Mouse (Mus musculus) T-helper 17 cell (primary cell): ENCODE data around the gene Tmem145.

Experiments
- in situ Hi-C, 2 experiments: fragments of 300-600 bp; cut with MboI, MseI; formaldehyde crosslinking; loops; 1 replicate in 1 of 2; 2 replicates in 1 of 2; pipeline ENCODE4 v1.15.1; 2025; ENCODE audit warnings: high pct_unique_total_duplicates in 2 of 2

The Tmem145 gene

DNA sequence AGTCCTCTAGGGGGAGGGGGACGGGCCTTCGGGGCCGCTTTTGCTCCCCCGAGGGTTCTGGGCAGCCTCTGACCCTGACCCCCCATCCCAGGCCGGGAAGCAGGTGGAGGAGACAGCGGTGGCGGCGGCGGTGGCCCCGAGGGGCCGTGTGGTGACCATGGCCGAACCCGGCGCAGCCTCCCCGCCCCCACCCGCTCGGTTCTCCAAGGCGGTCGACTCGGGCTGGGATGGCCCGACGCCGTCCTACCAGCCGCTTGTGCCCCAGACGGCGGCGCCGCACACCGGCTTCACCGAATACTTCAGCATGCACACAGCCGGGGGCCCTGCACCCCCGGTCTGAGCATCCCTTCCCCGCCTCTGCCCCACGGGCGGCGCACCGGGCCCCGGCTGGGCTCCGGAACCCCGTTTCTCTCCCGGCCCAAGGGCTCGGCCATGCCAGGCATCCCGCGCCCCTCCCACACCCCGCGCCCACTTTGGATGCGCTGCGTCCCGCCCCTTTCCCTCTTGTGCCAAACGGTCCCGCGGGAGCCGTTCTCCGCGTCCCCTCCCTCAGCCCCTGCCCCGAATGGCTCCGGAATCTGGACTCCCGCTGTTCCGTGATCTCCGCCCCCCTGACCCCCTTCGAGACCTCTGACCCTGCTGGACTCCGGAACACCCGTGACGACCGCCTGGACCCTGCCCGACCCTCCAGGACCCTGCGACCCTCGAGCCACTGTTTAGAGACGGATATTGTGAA lies 9.6 kb downstream of the Tmem145 start:
- in situ Hi-C loops, result loop anchor here in 1 of 2 experiments (5.0 kb wide), 1 partner anchor 77 kb away; no protein-coding TSS in a partner anchor

DNA sequence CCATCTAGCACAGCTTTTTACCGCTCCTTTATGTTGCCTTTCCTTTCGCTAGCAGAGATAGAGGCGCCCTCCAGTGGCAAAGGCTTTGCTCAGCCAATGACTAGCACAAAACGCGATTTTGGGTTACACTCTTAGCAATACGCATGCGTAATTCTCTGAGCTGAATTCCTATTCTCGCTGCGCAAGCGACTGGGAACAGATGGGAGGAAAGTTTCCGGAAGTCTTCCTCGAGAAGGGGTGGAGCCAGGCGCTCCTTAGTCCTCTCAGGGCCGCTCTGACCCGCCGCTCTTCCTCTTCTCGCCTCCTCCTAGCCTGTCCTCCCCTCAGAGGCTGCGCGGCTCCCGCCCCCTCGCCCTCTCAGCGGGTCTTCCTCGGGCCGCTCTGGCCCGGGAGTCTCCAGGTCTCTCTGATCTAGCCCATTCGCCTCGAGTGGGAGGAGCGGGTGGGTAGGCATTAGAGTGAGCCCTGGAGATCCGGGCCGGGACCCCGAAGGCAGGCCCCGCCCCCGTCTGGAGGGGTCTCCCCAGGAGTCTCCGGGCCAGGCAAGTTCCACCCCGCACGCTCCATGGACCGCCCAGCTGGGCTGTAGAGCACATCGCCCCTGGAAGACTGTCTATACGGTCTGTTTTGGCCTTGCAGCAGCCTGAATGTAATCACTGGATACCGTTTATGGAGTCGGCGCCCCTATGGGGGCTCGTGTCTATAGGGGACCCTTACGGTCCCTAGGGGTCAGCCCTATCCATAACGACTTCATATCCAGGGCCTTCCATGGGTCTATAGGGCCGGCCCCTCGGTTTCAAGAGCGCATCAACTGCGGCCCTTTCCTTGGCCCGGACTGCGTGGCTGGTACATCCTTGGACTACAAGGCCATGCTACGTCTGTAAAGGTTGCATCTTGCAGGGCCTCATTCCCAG lies 10.9 kb downstream of the Tmem145 start, which contains the start of gene Megf8:
TSS of gene Megf8 (plus strand) at position 633 of the 914 bp plus-strand sequence.
- in situ Hi-C loops, result loop anchor here in 1 of 2 experiments (5.0 kb wide), 1 partner anchor 76 kb away; no protein-coding TSS in a partner anchor

DNA sequence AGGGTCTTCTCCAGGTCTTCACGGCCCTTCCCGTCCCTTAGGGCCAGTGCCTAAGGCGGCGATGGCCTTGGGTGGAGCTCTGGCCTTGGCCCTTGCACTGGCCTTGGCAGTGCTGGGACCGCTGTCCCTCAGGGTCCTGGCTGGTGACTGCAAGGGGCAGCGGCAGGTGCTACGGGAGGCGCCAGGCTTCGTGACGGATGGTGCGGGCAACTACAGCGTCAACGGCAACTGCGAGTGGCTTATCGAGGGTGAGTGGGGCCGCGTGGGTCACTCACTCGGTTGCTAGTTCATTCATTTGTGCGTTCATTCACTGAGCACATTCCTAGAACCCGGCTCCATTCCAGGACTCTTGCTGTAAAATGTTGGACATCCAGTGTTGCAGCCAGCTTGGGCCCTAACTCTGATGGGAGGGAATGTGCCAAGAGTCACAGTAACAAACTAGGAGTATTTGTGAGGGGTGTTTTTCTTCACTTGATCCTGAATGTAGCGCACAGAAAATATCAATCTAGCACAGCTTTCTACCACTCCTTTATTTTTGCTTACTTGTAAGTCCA lies 11.6 kb downstream of the Tmem145 start:
- in situ Hi-C loops, result loop anchor here in 1 of 2 experiments (5.0 kb wide), 1 partner anchor 75 kb away; no protein-coding TSS in a partner anchor

DNA sequence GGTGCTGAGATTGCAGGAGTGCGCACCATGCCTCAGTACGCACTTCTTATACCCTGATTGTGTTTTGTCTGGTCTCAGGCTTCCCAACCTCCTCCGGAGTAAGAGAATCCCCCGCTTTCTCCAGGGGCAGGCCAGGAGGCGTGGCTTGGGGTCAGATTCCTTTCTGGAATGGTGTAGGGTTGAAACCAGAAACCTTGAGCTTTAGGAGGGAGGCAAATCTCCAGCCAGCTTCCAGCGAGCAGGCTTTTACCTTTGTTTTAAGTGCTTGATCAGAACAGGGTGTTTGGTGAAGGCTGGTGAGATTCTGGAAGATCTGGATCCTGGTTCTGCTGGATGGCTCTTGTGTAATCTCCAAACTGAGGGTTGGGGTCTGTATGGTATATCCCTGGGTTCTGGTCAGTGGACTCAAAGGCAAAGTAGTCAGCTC lies 16.2 kb downstream of the Tmem145 start:
- in situ Hi-C loops, result no loop called here

DNA sequence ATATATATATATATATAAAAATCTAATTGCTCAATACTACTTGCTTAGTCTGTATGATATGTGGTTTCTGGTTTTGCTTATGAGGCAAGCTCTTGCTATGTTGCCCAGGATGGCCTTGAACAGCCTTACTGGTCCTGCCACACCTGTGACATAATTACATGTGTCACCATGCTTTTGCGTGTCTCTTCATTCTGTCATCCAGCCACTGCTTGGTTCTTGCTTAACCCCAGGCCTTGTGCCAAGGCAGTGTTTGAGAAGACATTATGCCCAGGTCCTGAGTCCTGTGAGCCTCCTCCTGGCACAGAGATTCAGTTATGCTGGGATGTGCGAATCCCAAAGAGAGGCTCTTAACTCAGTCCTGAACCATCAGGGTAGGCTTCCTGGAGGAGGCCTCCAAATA lies 17.3 kb downstream of the Tmem145 start:
- in situ Hi-C loops, result no loop called here

DNA sequence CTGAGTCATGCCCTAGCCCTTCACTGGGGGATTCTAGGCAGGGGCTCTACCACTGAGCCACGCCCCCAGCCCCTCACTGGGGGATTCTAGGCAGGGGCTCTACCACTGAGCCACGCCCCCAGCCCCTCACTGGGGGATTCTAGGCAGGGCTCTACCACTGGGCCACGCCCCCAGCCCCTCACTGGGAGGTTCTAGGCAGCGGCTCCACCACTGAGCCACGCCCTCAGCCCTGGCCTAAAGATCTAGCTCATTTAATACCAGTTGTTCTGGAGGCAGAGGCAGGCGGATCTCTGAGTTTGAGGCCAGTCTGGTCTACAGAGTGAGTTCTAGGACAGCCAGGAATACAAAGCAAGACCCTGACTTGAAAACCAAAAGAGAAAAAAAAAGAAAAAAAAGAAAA lies 19.5 kb downstream of the Tmem145 start:
- in situ Hi-C loops, result loop anchor here in 1 of 2 experiments (25.0 kb wide), 1 partner anchor 613 kb away; the partner anchor contains the start of gene BC049730

DNA sequence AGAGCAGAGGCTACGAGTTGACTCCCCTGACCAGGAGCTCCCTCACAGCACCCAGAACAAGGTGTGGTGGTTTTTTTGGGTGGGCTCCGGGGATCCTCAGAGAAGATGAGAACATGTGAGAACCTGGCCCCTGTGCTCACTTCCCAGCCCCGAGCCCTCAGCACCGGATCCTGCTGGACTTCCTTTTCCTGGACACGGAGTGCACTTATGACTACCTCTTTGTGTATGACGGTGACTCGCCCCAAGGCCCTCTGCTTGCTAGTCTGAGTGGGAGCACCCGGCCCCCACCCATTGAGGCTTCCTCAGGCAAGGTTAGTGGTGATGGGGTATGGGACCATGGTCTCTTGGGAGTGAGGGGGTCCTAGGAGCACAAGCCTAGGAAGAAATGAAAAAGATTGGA lies 20.3 kb downstream of the Tmem145 start:
- in situ Hi-C loops, result loop anchor here in 1 of 2 experiments (25.0 kb wide), 1 partner anchor 614 kb away; the partner anchor contains the start of gene BC049730

DNA sequence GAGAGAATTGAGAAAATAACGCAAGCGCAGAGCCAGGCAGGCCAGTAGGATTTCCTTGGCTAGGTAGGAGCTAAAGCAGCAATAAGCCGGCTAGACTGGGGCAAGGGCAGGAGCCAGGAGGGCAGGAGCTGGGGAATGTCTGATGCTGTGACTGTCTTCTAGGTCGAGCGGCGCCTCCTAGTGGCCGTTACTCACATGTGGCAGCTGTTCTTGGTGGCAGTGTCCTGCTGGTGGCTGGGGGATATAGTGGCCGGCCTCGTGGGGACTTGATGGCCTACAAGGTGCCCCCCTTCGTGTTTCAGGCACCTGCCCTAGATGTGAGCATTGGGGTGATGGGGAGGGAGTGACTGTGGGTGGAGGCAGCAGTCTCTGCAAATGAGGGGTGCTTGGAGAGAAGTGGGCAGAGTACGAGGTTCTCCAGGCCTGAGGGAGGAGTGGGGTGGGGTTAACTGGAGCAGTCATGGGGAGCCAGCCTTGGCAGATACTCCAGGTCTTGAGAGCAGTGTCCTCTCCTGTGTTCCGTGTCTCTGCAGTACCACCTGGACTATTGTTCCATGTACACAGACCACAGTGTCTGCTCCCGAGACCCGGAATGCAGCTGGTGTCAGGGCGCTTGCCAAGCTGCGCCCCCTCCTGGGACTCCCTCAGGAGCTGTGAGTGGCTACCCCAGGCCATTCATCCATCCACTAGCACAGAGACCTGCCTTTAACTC lies 27.8 kb downstream of the Tmem145 start:
- in situ Hi-C loops, result loop anchor here in 1 of 2 experiments (25.0 kb wide), 1 partner anchor 621 kb away; the partner anchor contains the start of gene BC049730

DNA sequence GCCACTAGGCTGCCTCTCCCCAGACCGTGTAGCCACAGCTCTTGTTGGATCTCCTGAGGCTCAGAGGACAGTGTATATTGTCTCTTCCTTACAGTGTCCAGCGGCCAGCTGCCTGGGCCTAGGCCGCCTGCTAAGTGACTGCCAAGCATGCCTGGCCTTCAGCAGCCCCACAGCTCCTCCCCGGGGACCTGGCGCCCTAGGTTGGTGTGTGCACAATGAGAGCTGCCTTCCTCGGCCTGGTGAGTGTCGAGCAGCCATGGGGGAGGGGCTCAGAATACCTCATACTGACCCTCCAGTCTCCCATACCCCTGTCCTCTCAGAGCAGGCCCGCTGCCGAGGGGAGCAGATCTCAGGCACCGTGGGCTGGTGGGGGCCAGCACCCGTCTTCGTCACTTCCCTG lies 28.6 kb downstream of the Tmem145 start:
- in situ Hi-C loops, result loop anchor here in 1 of 2 experiments (25.0 kb wide), 1 partner anchor 622 kb away; the partner anchor contains the start of gene BC049730

DNA sequence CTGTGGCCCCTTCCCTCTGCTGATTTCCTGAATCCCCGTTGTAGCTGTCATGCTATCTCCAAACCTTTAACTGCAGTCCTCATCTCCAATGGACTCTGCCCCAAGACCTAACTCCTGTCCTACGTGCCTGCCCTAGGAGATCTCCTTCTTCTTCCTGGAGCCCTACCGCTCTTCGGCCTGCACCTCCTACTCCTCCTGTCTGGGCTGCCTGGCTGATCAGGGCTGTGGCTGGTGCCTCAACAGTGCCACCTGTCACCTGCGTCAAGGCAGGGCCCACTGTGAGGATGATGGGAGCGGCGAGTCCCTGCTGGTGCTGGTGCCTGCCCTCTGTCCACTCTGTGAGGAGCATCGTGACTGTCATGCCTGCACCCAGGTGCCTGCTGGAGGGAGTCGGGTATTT lies 33.4 kb downstream of the Tmem145 start:
- in situ Hi-C loops, result loop anchor here in 1 of 2 experiments (25.0 kb wide), 1 partner anchor 627 kb away; the partner anchor contains the start of gene BC049730

DNA sequence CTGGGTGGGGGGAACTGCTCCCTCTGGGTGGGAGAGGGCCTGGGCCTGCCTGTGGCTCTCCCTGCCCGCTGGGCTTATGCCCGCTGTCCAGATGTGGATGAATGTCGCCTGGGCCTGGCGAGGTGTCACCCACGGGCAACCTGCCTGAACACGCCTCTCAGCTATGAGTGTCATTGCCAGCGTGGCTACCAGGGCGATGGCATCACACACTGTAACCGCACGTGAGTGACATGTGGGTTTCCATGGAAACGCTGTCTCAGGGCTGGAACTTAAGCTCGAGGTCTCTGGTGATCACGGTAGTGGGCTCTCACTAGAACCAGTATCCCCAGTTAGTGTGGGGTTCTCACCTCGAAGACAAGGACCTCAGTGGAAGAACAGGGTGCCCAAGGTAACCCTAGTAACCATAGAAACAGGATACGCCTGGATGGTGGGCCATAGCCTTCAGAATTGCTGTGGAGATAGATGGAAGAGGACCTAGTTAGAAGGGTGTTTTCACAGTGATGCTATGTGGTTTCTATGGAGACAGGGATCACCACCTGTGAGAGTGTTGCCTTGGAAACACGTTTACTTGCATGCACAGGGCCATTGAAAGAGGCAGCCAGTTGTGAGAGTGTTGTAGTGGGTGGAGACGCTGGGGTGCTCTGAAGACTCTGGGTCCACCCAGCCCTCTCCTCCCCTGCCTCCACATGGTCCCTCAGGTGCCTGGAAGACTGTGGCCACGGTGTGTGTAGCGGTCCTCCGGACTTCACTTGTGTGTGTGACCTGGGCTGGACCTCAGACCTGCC lies 35.3 kb downstream of the Tmem145 start:
- in situ Hi-C loops, result loop anchor here (10.0 to 25.0 kb wide), 2 partner anchors 576 to 629 kb away; partner anchors contain the start of genes BC049730 (in 1 of the 2) and Cd177 (in 1 of the 2)

DNA sequence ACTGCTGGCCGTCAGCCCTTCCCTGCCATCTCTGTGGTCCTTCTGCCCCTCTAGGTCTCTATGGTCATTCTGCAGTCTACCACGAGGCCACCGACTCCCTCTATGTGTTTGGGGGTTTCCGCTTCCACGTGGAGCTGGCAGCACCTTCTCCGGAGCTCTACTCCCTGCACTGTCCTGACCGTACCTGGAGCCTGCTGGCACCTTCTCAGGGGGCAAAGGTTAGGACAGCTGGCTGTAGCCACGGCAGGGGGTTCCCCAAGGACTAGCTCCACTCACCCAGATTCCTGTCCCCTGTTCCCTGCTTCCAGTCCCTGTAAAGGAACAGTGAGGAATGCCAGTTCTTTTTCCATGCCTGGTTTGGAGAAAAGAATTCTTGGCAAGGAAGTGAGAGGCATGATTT lies 43.0 kb downstream of the Tmem145 start:
- in situ Hi-C loops, result loop anchor here (10.0 to 25.0 kb wide), 2 partner anchors 584 to 637 kb away; partner anchors contain the start of genes BC049730 (in 1 of the 2) and Cd177 (in 1 of the 2)

DNA sequence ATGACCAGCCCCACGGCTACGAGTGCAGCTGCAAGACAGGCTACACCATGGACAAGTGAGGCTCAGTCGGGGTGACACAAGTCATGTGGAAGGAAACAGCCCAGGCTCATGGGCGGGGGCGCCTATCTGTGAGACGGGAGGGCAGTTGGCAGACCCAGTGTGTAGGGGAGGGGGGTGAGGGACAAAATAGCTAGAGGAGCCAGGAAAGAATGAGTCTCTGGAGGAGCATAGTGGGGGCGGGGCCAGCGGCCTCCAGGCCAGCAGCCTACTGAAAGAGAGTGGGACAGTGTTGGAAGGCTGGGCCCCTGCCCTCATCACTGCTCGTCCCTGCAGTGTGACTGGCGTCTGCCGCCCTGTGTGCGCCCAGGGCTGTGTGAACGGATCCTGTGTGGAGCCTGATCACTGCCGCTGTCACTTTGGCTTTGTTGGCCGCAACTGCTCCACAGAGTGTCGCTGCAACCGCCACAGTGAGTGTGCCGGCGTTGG lies 52.9 kb downstream of the Tmem145 start:
- in situ Hi-C loops, result no loop called here

DNA sequence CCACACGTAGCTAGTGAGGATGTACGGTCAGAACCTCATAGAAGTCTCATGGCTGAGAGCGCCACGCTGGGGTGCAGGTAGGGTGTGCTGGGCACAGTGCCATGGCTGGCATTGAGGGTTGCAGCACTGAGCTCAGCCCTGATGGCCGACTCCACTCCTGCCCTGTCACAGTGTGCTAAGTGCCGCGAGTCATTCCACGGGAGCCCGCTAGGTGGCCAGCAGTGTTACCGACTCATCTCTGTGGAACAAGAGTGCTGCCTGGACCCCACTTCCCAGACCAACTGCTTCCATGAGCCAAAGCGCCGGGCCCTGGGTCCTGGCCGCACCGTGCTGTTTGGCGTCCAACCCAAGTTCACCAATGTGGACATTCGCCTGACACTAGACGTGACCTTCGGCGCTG lies 57.2 kb downstream of the Tmem145 start:
- in situ Hi-C loops, result no loop called here

DNA sequence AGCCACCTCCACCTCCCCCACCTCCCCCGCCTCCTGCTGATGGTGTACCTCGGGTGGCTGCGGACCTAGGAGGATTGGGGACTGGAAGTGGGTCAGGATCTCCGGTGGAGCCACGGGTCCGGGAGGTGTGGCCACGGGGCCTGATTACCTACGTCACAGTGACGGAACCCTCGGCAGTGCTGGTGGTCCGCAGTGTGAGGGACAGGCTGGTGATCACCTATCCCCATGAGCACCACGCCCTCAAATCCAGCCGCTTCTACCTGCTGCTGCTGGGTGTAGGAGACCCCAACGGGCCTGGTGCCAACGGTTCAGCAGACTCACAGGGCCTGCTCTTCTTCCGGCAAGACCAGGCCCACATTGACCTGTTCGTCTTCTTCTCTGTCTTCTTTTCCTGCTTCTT lies 57.7 kb downstream of the Tmem145 start:
- in situ Hi-C loops, result no loop called here
